Mouse (Mus musculus) right cerebral cortex, adult 2 months (tissue): ENCODE data around the gene Lfng.

Experiments
- DNase-seq, 2 experiments: peaks; one replicate each; pipeline ENCODE4 v3.0.0; 2021 to 2022; ENCODE audit warnings: low spot score in 2 of 2

Lfng gene

DNA sequence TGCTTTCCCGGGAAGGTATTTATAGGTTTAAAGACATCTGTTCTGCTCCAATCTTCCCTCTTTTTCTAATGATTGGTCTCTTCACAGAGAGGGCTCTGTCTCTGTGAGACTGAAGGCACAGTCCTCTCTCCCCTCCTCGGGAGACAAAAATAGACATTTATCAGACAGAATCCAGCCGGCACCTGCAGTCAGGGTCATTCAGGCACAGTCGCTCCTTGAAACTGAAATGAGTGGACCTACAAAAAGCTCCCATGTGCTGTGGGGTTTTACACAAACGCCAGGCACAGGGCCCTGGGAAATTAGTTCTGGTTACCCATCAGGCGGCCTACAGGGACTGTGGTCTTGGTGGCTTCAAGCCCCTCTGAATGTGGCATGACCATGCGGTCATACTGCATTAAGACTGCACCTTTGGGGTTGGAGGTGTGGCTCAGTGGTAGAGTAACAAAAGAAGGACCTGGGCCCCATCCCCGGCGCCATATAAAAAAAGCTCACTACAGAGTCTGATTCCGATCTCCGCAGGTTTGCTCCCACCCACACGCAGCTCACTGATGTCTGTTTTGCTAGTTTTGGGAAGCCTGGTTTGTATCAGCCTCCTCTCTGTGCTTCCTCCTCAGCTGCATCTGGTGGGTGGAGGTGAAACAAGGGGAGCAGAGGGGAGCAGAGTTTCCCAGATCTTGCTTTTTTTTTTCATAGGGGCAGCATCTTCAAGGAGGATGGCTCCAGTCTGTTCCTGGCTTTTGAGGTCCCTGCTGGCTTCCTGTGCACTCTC, 54.9 kb downstream of the Lfng start:
- peak; percentile 68 to 69 for DNase-seq

- no peak for DNase-seq
Measured at GRCm38 (mm10) chr5:140662741-140663592, 55.8 kb downstream of the Lfng start.

GRCm38 (mm10) chr5:140663621-140664180, 56.6 kb downstream of the Lfng start:
- peak in 1 of 2 experiments; percentile 62 for DNase-seq
